Mouse (Mus musculus) heart, embryonic 13.5 days (tissue): ENCODE results near the gene Cs. TPM values are rescaled to one million over a fixed set of nuclear protein-coding genes. Genes with fewer than 3 reads are reported as not detected.

Source experiments
- ATAC-seq: fragments of 200-750 bp; cut with Nextera tagmentation; 2 replicates; pipeline ENCODE4 v1.8.0; 2017; ENCODE audit warnings: moderate TSS enrichment; ENCODE audit not compliant: insufficient number of reproducible peaks, low FRiP score, low TSS enrichment; ENCODE audit errors: extremely low read depth
- H3K27ac ChIP-seq: fragments of 300-500 bp; sonication (generic); replicated peaks from 2 replicates; pipeline ENCODE4 v1.5.1; 2015; ENCODE audit warnings: moderate library complexity, mild to moderate bottlenecking, inconsistent platforms
- H3K27me3 ChIP-seq: fragments of 300-500 bp; sonication (generic); replicated peaks from 2 replicates; pipeline ENCODE4 v1.6.1; 2015; ENCODE audit warnings: mild to moderate bottlenecking, inconsistent platforms
- H3K36me3 ChIP-seq: fragments of 300-500 bp; sonication (generic); 2 replicates; pipeline ENCODE4 v1.6.1; 2015; ENCODE audit warnings: mild to moderate bottlenecking, inconsistent platforms
- H3K4me1 ChIP-seq: fragments of 300-500 bp; sonication (generic); 2 replicates; pipeline ENCODE4 v1.6.1; 2015; ENCODE audit warnings: inconsistent platforms
- H3K4me2 ChIP-seq: fragments of 300-500 bp; sonication (generic); 2 replicates; pipeline ENCODE4 v1.6.1; 2015; ENCODE audit warnings: inconsistent platforms, mild to moderate bottlenecking, moderate library complexity
- H3K4me3 ChIP-seq: fragments of 300-500 bp; sonication (generic); 2 replicates; pipeline ENCODE4 v1.5.1; 2015; ENCODE audit warnings: moderate library complexity, mild to moderate bottlenecking, inconsistent platforms
- H3K9ac ChIP-seq: fragments of 300-500 bp; sonication (generic); 2 replicates; pipeline ENCODE4 v1.6.1; 2015; ENCODE audit warnings: inconsistent platforms, mild to moderate bottlenecking, moderate library complexity
- H3K9me3 ChIP-seq: fragments of 300-500 bp; sonication (generic); 2 replicates; pipeline ENCODE4 v1.6.1; 2016; ENCODE audit warnings: inconsistent platforms
- WGBS: fragments of 180-500 bp; shearing (Covaris S2); methylation state at CpG from one replicate; pipeline ENCODE4 v1.1.7; 2015; ENCODE audit warnings: mixed read lengths; 5-methylcytosine and 5-hydroxymethylcytosine counted together
- polyA plus RNA-seq: library from polyadenylated mRNA; unstranded; fragments of >200 nt; fragmentation: Nextera tagmentation; extraction: Ambion mirVana; gene quantifications from 2 replicates; pipeline ENCODE4 v1.2.1, GENCODE M21; 2015

Gene Cs
- polyA plus RNA-seq, 1 experiment from 2014 or later, result 396 TPM

DNA sequence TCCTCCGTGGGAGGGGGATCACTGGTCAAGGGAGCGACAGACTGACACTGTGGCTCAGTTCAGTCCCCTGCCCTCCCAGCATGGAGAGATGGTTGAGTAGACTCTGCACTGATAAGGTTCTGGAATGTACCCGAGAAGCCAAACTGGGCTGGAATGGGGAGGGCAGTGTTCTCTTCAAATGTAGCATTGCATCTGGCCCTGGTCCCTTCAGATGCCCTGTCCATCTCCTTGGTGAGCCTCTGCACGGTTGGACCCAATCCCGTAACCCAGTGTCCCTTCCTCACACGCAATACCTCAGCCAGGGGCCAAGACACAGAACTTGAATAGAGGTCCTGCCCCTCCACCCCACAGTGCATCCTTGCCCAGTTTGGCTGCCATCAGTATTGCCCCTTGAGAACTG lies 54.3 kb downstream of the Cs start:
- 0 out of 2 replicates have a peak overlapping the region, but pooled peaks have one; percentile 11 for H3K9ac ChIP-seq

GRCm38 (mm10) chr10:128396017-128396673 lies 58.6 kb downstream of the Cs start:
- H3K9ac ChIP-seq, result no peak overlapping the region
- peaks cover 16% of the 10 kb centered on the region for H3K4me1 ChIP-seq
- H3K36me3 ChIP-seq, result peaks cover 52% of the 10 kb centered on the region
- no peaks in the 10 kb centered on the region for H3K9me3 ChIP-seq
- no peak overlapping the region for H3K4me2 ChIP-seq
- no peak for ATAC-seq
- H3K4me3 ChIP-seq, result no peak overlapping the region
- no peak overlapping the region for H3K27ac ChIP-seq
- H3K27me3 ChIP-seq, result no peaks in the 10 kb centered on the region
- 46% methylated on average over 11 of the region's 11 CpGs for WGBS

More for the DNA sequence above, 54.3 kb downstream of the Cs start:
- no peak overlapping the region for H3K27ac ChIP-seq
- peaks cover 95% of the 10 kb centered on the region for H3K36me3 ChIP-seq
- no peak overlapping the region for H3K4me3 ChIP-seq
- H3K4me2 ChIP-seq, result no peak overlapping the region
- WGBS, result 51% methylated on average over 6 of the region's 6 CpGs
- no peaks in the 10 kb centered on the region for H3K27me3 ChIP-seq
- no peaks in the 10 kb centered on the region for H3K9me3 ChIP-seq
- ATAC-seq, result no peak
- H3K4me1 ChIP-seq, result peaks cover 24% of the 10 kb centered on the region

GRCm38 (mm10) chr10:128396716-128397264 lies 59.3 kb downstream of the Cs start:
- Histone ChIP-seq H3K27me3 (no peaks in the 10 kb centered on the region), H3K9me3 (no peaks in the 10 kb centered on the region), H3K9ac (no peak overlapping the region), H3K4me1 (peaks cover 10% of the 10 kb centered on the region), H3K4me2 (no peak overlapping the region), H3K4me3 (no peak overlapping the region), H3K36me3 (peaks cover 45% of the 10 kb centered on the region), H3K27ac (no peak overlapping the region)
- 54% methylated on average over 10 of the region's 10 CpGs for WGBS
- ATAC-seq, result no peak

DNA sequence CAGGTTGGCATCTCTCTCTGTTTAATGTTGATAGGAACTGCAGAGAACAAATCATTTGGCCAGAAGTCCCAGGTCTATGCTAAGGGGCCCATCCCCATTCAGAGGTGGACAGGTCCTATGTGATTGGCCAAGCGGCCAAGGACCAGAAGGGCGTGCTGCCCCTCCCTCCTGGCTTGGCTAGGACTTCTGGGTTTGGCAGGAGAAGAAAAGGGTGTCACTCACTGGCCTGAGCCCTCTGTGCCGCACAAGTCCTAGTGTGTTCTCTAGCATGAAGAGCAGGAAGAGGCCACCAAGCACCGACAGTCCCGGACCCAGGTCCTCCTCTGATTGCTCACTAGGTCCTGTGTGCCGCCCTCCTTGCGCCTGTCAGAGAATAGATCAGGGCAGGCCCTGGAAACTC lies 59.9 kb downstream of the Cs start:
- H3K4me2 ChIP-seq, result no peak overlapping the region
- peaks cover 6% of the 10 kb centered on the region; the same call in 1 of the 2 replicates for H3K4me1 ChIP-seq
- no peaks in the 10 kb centered on the region for H3K9me3 ChIP-seq
- H3K27ac ChIP-seq, result no peak overlapping the region
- ATAC-seq, result no peak
- no peak overlapping the region for H3K4me3 ChIP-seq
- H3K36me3 ChIP-seq, result peaks cover 39% of the 10 kb centered on the region
- H3K27me3 ChIP-seq, result no peaks in the 10 kb centered on the region
- 58% methylated on average over 7 of the region's 7 CpGs for WGBS
- no peak overlapping the region for H3K9ac ChIP-seq

GRCm38 (mm10) chr10:128400338-128400737 lies 62.8 kb downstream of the Cs start:
- Histone ChIP-seq H3K9ac (no peak overlapping the region), H3K4me3 (no peak overlapping the region), H3K9me3 (no peaks in the 10 kb centered on the region), H3K27me3 (no peaks in the 10 kb centered on the region), H3K27ac (no peak overlapping the region), H3K4me2 (no peak overlapping the region), H3K4me1 (peaks cover 6% of the 10 kb centered on the region; the same call in 1 of the 2 replicates), H3K36me3 (peaks cover 16% of the 10 kb centered on the region)
- no peak for ATAC-seq
- 40% methylated on average over 5 of the region's 5 CpGs for WGBS

- peaks cover 4% of the 10 kb centered on the region; the same call in 1 of the 2 replicates for H3K4me1 ChIP-seq
- WGBS, result 53% methylated on average over 2 of the region's 2 CpGs
- H3K36me3 ChIP-seq, result peaks cover 16% of the 10 kb centered on the region
- no peak within 1 kb of the TSS for H3K4me2 ChIP-seq
- ATAC-seq, result no peak
- H3K9me3 ChIP-seq, result no peaks in the 10 kb centered on the region
- H3K27ac ChIP-seq, result no peak within 1 kb of the TSS
- H3K9ac ChIP-seq, result no peak within 1 kb of the TSS
- no peaks in the 10 kb centered on the region for H3K27me3 ChIP-seq
- no peak within 1 kb of the TSS for H3K4me3 ChIP-seq
Measured at GRCm38 (mm10) chr10:128401056-128401455, 63.5 kb downstream of the Cs start, which contains the start of gene Slc39a5. Gene Slc39a5 (minus strand): TSS chr10:128401229.

DNA sequence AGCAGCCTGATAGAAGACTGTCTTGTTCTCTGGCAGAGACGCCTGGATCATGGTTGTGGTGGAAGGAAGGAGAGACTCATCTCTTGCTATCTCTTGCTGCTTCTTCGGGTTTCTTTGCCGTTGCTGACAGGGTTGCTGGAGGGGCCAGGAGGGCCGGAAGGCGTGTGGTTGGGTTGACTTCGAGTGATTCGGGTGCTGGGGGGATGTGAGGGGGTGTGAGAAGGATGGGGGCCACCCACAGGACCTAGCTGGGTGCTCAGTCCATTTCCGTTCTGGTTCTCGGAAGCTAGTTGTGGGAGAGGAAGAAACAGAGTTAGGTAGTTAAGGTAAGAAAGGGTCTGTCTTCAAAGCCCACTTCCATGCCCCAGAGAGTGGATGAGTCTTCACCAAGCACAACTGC lies 64.1 kb downstream of the Cs start:
- Histone ChIP-seq H3K4me1 (0 out of 2 replicates have a peak, but pooled peaks cover 3% of the 10 kb centered on the region), H3K27me3 (no peaks in the 10 kb centered on the region), H3K9ac (no peak overlapping the region), H3K4me3 (no peak overlapping the region), H3K36me3 (peaks cover 18% of the 10 kb centered on the region), H3K4me2 (no peak overlapping the region), H3K27ac (no peak overlapping the region), H3K9me3 (no peaks in the 10 kb centered on the region)
- no peak for ATAC-seq
- 65% methylated on average over 9 of the region's 9 CpGs for WGBS

- Histone ChIP-seq H3K4me1 (peaks cover 7% of the 10 kb centered on the region), H3K4me2 (no peak overlapping the region), H3K27ac (no peak overlapping the region), H3K36me3 (peaks cover 36% of the 10 kb centered on the region), H3K9ac (no peak overlapping the region), H3K4me3 (no peak overlapping the region), H3K27me3 (no peaks in the 10 kb centered on the region), H3K9me3 (no peaks in the 10 kb centered on the region)
- 80% methylated on average over 7 of the region's 7 CpGs for WGBS
- ATAC-seq, result no peak
Measured at GRCm38 (mm10) chr10:128403931-128404330, 66.4 kb downstream of the Cs start.

DNA sequence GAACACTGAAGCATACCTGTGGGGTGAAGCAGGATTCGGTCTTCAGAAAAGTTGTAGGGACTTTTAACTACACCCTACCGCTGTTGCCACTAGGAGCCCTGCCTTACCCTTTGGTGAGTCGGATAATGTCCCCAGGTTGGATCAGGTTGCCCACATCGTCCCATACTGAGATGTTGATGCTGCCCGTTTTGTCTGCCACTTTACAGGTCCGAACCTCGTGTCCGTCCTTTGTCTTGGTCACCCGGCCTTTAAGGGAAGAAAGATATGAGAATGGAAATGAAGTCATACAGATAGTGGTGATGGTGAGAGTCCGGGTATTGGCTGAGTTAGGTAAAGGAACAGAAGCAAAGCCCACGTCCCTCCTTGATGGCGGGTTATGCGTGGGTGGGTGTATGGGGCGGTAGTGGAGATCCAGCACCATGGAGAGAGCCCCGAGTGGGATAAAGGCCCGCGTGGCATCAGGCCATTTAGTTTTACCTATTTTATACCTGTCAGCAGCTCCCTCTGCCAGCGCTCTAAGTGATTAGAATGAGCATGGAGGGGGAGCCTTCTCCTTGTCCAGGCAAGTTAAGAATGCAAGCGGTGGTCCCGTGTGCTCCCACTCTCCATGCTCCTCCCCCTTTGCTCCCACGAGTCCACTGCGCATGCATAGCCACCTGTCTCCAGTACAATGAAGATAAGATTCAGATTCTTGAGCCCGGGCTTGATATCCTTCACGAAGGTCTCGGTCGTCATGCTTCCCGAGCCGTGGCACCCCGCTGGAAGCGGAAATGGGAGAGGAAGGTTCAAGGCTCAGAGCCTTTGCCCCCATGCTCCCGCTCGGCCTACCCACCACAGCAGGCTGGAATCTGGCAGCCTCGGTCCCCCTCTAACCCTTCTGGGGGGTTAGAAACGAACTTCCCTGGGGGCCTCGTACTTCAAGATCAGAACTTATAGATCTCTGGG lies 71.3 kb downstream of the Cs start:
- peaks cover 38% of the 10 kb centered on the region for H3K4me1 ChIP-seq
- no peaks in the 10 kb centered on the region for H3K27me3 ChIP-seq
- H3K36me3 ChIP-seq, result peaks cover 39% of the 10 kb centered on the region
- peak overlapping the region; percentile 90 for H3K9ac ChIP-seq
- no peaks in the 10 kb centered on the region for H3K9me3 ChIP-seq
- peak overlapping the region; percentile 93 for H3K4me3 ChIP-seq
- H3K27ac ChIP-seq, result peak overlapping the region; percentile 70
- H3K4me2 ChIP-seq, result peak overlapping the region; percentile 97
- WGBS, result 15% methylated on average over 35 of the region's 35 CpGs
- ATAC-seq, result no peak

- Histone ChIP-seq H3K4me1 (peaks cover 48% of the 10 kb centered on the region), H3K27me3 (no peaks in the 10 kb centered on the region), H3K9ac (peak overlapping the region; percentile 96), H3K36me3 (peaks cover 49% of the 10 kb centered on the region), H3K27ac (peak overlapping the region; percentile 93), H3K9me3 (no peaks in the 10 kb centered on the region), H3K4me3 (peak overlapping the region; percentile 93), H3K4me2 (peak overlapping the region; percentile 97)
- peak; percentile 86 for ATAC-seq
- 4% methylated on average over 36 of the region's 36 CpGs for WGBS
Measured at GRCm38 (mm10) chr10:128409692-128410559, 72.4 kb downstream of the Cs start.

DNA sequence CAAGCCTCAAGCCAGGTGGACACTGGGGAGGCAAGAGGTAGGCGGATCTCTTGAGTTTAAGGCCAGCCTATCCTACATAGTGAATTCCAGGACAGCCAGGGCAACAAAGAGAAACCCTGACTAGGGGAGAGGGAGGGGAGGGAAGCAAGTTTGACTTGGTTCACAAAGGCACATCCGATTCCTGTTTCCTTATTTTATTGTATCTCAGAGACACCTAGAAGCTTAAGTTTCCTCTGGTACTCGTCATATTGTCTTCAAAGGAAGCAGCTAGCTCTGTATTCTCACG lies 73.0 kb downstream of the Cs start:
- no peak for ATAC-seq
- Histone ChIP-seq H3K27ac (peak overlapping the region; percentile 93), H3K36me3 (peaks cover 52% of the 10 kb centered on the region), H3K4me2 (peak overlapping the region; percentile 97), H3K4me1 (peaks cover 51% of the 10 kb centered on the region), H3K4me3 (peak overlapping the region; percentile 93), H3K27me3 (no peaks in the 10 kb centered on the region), H3K9me3 (no peaks in the 10 kb centered on the region), H3K9ac (peak overlapping the region; percentile 96)
- 18% methylated on average over 4 of the region's 4 CpGs for WGBS
